Mouse (Mus musculus) thymus, adult 2 months (tissue): ENCODE data around the gene Gm20388. TPM values are rescaled to one million over a fixed set of nuclear protein-coding genes. Genes with fewer than 3 reads are reported as not detected.

Source experiments
- DNase-seq: peaks from one replicate; pipeline ENCODE4 v3.0.0; 2021
- H3K27ac ChIP-seq: fragments of 200-500 bp; 2 replicates; pipeline ENCODE4 v1.5.1; 2012; ENCODE audit warnings: low read length, control low read depth; ENCODE audit not compliant: control insufficient read depth, insufficient read depth
- H3K27me3 ChIP-seq: fragments of 200-500 bp; 2 replicates; pipeline ENCODE4 v1.6.1; 2012; ENCODE audit warnings: mild to moderate bottlenecking, low read length, moderate library complexity, mixed read lengths; ENCODE audit not compliant: control insufficient read depth, insufficient read depth
- H3K36me3 ChIP-seq: fragments of 200-500 bp; 2 replicates; pipeline ENCODE4 v1.6.1; 2012; ENCODE audit warnings: mild to moderate bottlenecking, low read length, moderate library complexity; ENCODE audit not compliant: control insufficient read depth, insufficient read depth
- H3K4me1 ChIP-seq: fragments of 200-500 bp; replicated peaks from 2 replicates; pipeline ENCODE4 v1.6.1; 2012; ENCODE audit warnings: low read length; ENCODE audit not compliant: control insufficient read depth, insufficient read depth
- H3K4me3 ChIP-seq: fragments of 200-500 bp; 2 replicates; pipeline ENCODE4 v1.5.1; 2012; ENCODE audit warnings: mild to moderate bottlenecking, low read length, control low read depth, moderate library complexity; ENCODE audit not compliant: control insufficient read depth, insufficient read depth
- CTCF ChIP-seq: fragments of 200-500 bp; IDR thresholded peaks from 2 replicates; pipeline ENCODE4 v1.5.1; 2012; ENCODE audit warnings: mild to moderate bottlenecking, control low read depth, low read length, moderate library complexity, borderline replicate concordance; ENCODE audit not compliant: control insufficient read depth, poor library complexity, insufficient read depth; ENCODE audit errors: extremely low read depth
- POLR2A ChIP-seq: fragments of 200-500 bp; IDR thresholded peaks from 2 replicates; pipeline ENCODE4 v1.6.1; 2012; ENCODE audit warnings: mild to moderate bottlenecking, low read length, control low read depth, moderate library complexity; ENCODE audit not compliant: control insufficient read depth, poor library complexity, insufficient read depth; ENCODE audit errors: extremely low read depth
- WGBS: fragments of 180-500 bp; shearing (Covaris S2); methylation state at CpG from one replicate; pipeline ENCODE4 v1.1.7; 2018; 5-methylcytosine and 5-hydroxymethylcytosine counted together
- polyA plus RNA-seq: library from polyadenylated mRNA; depleted of rRNA; stranded (reverse); fragments of >200 nt; gene quantifications from 2 replicates; pipeline ENCODE4 v1.2.3, GENCODE M21; 2012

Gm20388 gene
- polyA plus RNA-seq, 1 experiment = 103 TPM

- peaks cover 15% of the 10 kb centered on the region for H3K4me1 ChIP-seq
- no peak overlapping the region for H3K27ac ChIP-seq
- H3K27me3 ChIP-seq = peaks cover 12% of the 10 kb centered on the region; the same call in 1 of the 2 replicates
- TF ChIP-seq CTCF = no peak
- no peak for TF ChIP-seq POLR2A
- DNase-seq = no peak
- H3K4me3 ChIP-seq = no peak overlapping the region
- 86% methylated on average over 7 of the region's 7 CpGs for WGBS
- no peaks in the 10 kb centered on the region for H3K36me3 ChIP-seq
Measured at GRCm38 (mm10) chr8:120116600-120116999, 206.0 kb downstream of the Gm20388 start.

GRCm38 (mm10) chr8:120118162-120118561 is 207.5 kb downstream of the Gm20388 start:
- no peak overlapping the region for H3K27ac ChIP-seq
- 87% methylated on average over 9 of the region's 9 CpGs for WGBS
- peaks cover 12% of the 10 kb centered on the region; the same call in 1 of the 2 replicates for H3K27me3 ChIP-seq
- no peak for TF ChIP-seq POLR2A
- no peak for TF ChIP-seq CTCF
- H3K4me1 ChIP-seq = peaks cover 13% of the 10 kb centered on the region
- no peak for DNase-seq
- H3K36me3 ChIP-seq = no peaks in the 10 kb centered on the region
- H3K4me3 ChIP-seq = no peak overlapping the region

GRCm38 (mm10) chr8:120118847-120119246 is 208.2 kb downstream of the Gm20388 start:
- no peak for TF ChIP-seq CTCF
- no peak for TF ChIP-seq POLR2A
- Histone ChIP-seq H3K27me3 (peaks cover 12% of the 10 kb centered on the region; the same call in 1 of the 2 replicates), H3K4me3 (no peak overlapping the region), H3K27ac (no peak overlapping the region), H3K36me3 (no peaks in the 10 kb centered on the region), H3K4me1 (peaks cover 10% of the 10 kb centered on the region)
- DNase-seq = no peak
- WGBS = 81% methylated on average over 5 of the region's 5 CpGs

GRCm38 (mm10) chr8:120119429-120119828 is 208.8 kb downstream of the Gm20388 start:
- peaks cover 6% of the 10 kb centered on the region for H3K4me1 ChIP-seq
- no peak overlapping the region for H3K4me3 ChIP-seq
- no peaks in the 10 kb centered on the region for H3K36me3 ChIP-seq
- TF ChIP-seq CTCF = no peak
- TF ChIP-seq POLR2A = no peak
- no peak overlapping the region for H3K27ac ChIP-seq
- peaks cover 11% of the 10 kb centered on the region; the same call in 1 of the 2 replicates for H3K27me3 ChIP-seq
- DNase-seq = no peak
- 68% methylated on average over 3 of the region's 3 CpGs for WGBS

- Histone ChIP-seq H3K4me1 (peaks cover 4% of the 10 kb centered on the region; the same call in 1 of the 2 replicates), H3K27me3 (peaks cover 6% of the 10 kb centered on the region; the same call in 1 of the 2 replicates), H3K4me3 (no peak overlapping the region), H3K27ac (no peak overlapping the region), H3K36me3 (no peaks in the 10 kb centered on the region)
- DNase-seq = no peak
- WGBS = 22% methylated on average over 6 of the region's 6 CpGs
- TF ChIP-seq CTCF (no peak), POLR2A (no peak)
Measured at GRCm38 (mm10) chr8:120119931-120120330, 209.3 kb downstream of the Gm20388 start.

GRCm38 (mm10) chr8:120120951-120121350 is 210.3 kb downstream of the Gm20388 start:
- Histone ChIP-seq H3K4me1 (peaks cover 6% of the 10 kb centered on the region; the same call in 1 of the 2 replicates), H3K36me3 (no peaks in the 10 kb centered on the region), H3K4me3 (no peak overlapping the region), H3K27ac (no peak overlapping the region), H3K27me3 (no peaks in the 10 kb centered on the region; the same call in 1 of the 2 replicates)
- WGBS = 81% methylated on average over 5 of the region's 5 CpGs
- no peak for DNase-seq
- no peak for TF ChIP-seq POLR2A
- TF ChIP-seq CTCF = no peak

GRCm38 (mm10) chr8:120124261-120124660 is 213.6 kb downstream of the Gm20388 start:
- TF ChIP-seq CTCF (no peak), POLR2A (no peak)
- 51% methylated on average over 6 of the region's 6 CpGs for WGBS
- Histone ChIP-seq H3K4me3 (no peak overlapping the region), H3K27ac (no peak overlapping the region), H3K36me3 (no peaks in the 10 kb centered on the region), H3K4me1 (peaks cover 6% of the 10 kb centered on the region; the same call in 1 of the 2 replicates), H3K27me3 (no peaks in the 10 kb centered on the region)
- no peak for DNase-seq
